Mouse (Mus musculus) intestine, postnatal 0 days (tissue): ENCODE results near the gene Samm50. TPM values are rescaled to one million over a fixed set of nuclear protein-coding genes. Genes with fewer than 3 reads are reported as not detected.

ENCODE experiments used
- ATAC-seq: fragments of 200-750 bp; cut with Nextera tagmentation; 2 replicates; pipeline ENCODE4 v1.8.0; 2017; ENCODE audit warnings: mild to moderate bottlenecking, moderate TSS enrichment, moderate library complexity
- H3K27ac ChIP-seq: fragments of 300-500 bp; sonication (generic); 2 replicates; pipeline ENCODE4 v1.5.1; 2014; ENCODE audit warnings: mild to moderate bottlenecking, low read depth, low read length, moderate library complexity
- H3K27me3 ChIP-seq: fragments of 300-500 bp; sonication (generic); replicated peaks from 2 replicates; pipeline ENCODE4 v1.6.1; 2014; ENCODE audit warnings: low read length, mixed read lengths; ENCODE audit not compliant: control insufficient read depth, insufficient read depth
- H3K36me3 ChIP-seq: fragments of 300-500 bp; sonication (generic); 2 replicates; pipeline ENCODE4 v1.6.1; 2014; ENCODE audit warnings: mild to moderate bottlenecking, moderate library complexity; ENCODE audit not compliant: control insufficient read depth, insufficient read depth
- H3K4me1 ChIP-seq: fragments of 300-500 bp; sonication (generic); replicated peaks from 2 replicates; pipeline ENCODE4 v1.6.1; 2014; ENCODE audit warnings: antibody characterized with exemption, low read length, mixed read lengths; ENCODE audit not compliant: control insufficient read depth, insufficient read depth
- H3K4me2 ChIP-seq: fragments of 300-500 bp; sonication (generic); replicated peaks from 2 replicates; pipeline ENCODE4 v1.6.1; 2014; ENCODE audit warnings: low read depth, mild to moderate bottlenecking, moderate library complexity
- H3K4me3 ChIP-seq: fragments of 300-500 bp; sonication (generic); 2 replicates; pipeline ENCODE4 v1.5.1; 2014; ENCODE audit warnings: low read depth, low read length
- H3K9ac ChIP-seq: fragments of 300-500 bp; sonication (generic); 2 replicates; pipeline ENCODE4 v1.6.1; 2014; ENCODE audit warnings: mild to moderate bottlenecking, low read depth, low read length
- H3K9me3 ChIP-seq: fragments of 300-500 bp; sonication (generic); 2 replicates; pipeline ENCODE4 v1.6.1; 2016; ENCODE audit warnings: mixed run types; ENCODE audit not compliant: control insufficient read depth
- CTCF ChIP-seq: sonication (generic); IDR thresholded peaks from 2 replicates; pipeline ENCODE4 v1.5.1; 2016; ENCODE audit warnings: low read depth, mild to moderate bottlenecking, control low read depth, antibody characterized with exemption, moderate library complexity
- WGBS: fragments of 180-500 bp; shearing (Covaris S2); extraction: QIAGEN DNeasy Blood & Tissue Kit; methylation state at CpG from one replicate; pipeline ENCODE4 v1.1.7; 2014; 5-methylcytosine and 5-hydroxymethylcytosine counted together
- polyA plus RNA-seq: library from polyadenylated mRNA; unstranded; fragments of >200 nt; fragmentation: Nextera tagmentation; extraction: Ambion mirVana; gene quantifications from 2 replicates; pipeline ENCODE4 v1.2.1, GENCODE M21; 2015

Samm50 gene
- polyA plus RNA-seq, 1 experiment from 2014 or later: 110 TPM

DNA sequence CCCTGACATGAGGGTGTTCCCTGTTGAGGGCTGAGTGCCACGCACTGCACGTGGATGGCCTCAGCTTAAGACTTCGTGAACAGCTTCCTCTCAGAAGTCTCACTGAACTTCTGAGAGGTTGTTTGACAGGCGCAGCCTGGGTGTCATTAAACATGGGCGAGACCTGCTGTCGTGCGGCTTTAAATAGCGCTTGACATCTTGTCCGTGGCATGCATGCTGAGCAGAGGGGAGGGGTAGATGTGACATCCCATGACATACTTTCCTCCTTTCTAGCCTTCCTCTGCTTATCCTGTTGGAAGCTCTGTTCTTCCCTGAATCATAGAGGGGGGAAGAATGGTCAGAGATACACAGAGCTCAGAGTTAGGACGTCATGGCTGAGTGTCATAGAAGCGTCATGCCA is 61.7 kb downstream of the Samm50 start:
- Histone ChIP-seq H3K9ac (no peak overlapping the region), H3K4me1 (no peaks in the 10 kb centered on the region; the same call in 1 of the 2 replicates), H3K27ac (no peak overlapping the region), H3K36me3 (no peaks in the 10 kb centered on the region), H3K4me3 (no peak overlapping the region), H3K27me3 (no peaks in the 10 kb centered on the region), H3K9me3 (no peaks in the 10 kb centered on the region), H3K4me2 (no peak overlapping the region)
- WGBS: 29% methylated on average over 11 of the region's 11 CpGs
- no peak for TF ChIP-seq CTCF
- no peak for ATAC-seq

DNA sequence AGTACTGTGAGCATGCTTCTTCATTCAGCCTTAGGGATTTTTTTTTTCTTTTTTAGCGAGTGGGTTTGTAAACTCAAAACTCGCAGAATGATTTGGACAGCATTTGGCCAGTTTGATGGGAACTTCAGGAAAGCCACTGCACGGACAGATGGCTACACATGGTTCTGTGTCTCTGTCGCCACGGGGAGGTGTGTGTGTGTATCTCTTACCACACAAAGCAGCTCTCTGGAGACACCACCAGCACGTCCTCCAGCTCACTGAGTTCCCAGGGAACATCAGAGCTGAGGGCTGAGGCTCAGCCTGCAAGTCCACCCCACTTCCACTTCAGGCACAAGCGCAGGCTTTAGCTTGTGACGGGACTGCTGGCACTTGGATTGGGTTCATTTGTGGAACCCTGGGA is 62.3 kb downstream of the Samm50 start:
- no peak for ATAC-seq
- no peak overlapping the region for H3K4me2 ChIP-seq
- H3K4me3 ChIP-seq: no peak overlapping the region
- no peaks in the 10 kb centered on the region for H3K27me3 ChIP-seq
- no peak overlapping the region for H3K9ac ChIP-seq
- no peaks in the 10 kb centered on the region for H3K9me3 ChIP-seq
- TF ChIP-seq CTCF: no peak
- no peak overlapping the region for H3K27ac ChIP-seq
- 62% methylated on average over 8 of the region's 8 CpGs for WGBS
- H3K36me3 ChIP-seq: no peaks in the 10 kb centered on the region
- no peaks in the 10 kb centered on the region; the same call in 1 of the 2 replicates for H3K4me1 ChIP-seq

- no peaks in the 10 kb centered on the region; the same call in 1 of the 2 replicates for H3K4me1 ChIP-seq
- H3K36me3 ChIP-seq: no peaks in the 10 kb centered on the region
- no peak overlapping the region for H3K27ac ChIP-seq
- WGBS: 70% methylated on average over 12 of the region's 12 CpGs
- no peaks in the 10 kb centered on the region for H3K9me3 ChIP-seq
- no peak overlapping the region for H3K4me3 ChIP-seq
- TF ChIP-seq CTCF: no peak
- no peak overlapping the region for H3K9ac ChIP-seq
- H3K27me3 ChIP-seq: no peaks in the 10 kb centered on the region
- no peak for ATAC-seq
- H3K4me2 ChIP-seq: no peak overlapping the region
These were observed 64.3 kb downstream of the Samm50 start for GRCm38 (mm10) chr15:84256254-84256850.

DNA sequence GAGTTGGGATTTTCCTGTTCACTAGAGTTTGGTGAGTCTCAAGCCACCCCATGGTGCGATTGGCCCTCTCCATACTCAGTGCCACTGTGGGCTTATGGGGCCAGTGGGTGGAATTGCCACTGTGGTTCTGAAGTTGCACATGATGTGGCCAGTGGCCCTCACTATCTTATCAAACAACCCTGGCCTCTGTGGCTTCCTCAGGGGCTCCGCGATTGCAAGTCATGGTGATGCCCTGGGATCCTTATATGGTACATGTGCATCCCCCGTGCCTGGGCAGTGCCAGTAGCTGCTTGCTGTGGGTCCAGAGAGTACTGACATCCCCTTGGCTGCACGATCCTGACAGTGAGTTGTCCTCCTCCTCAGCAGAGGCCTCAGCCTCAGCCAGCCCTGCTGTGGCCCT is 64.8 kb downstream of the Samm50 start:
- H3K9ac ChIP-seq: no peak overlapping the region
- H3K27ac ChIP-seq: no peak overlapping the region
- H3K9me3 ChIP-seq: no peaks in the 10 kb centered on the region
- H3K4me1 ChIP-seq: no peaks in the 10 kb centered on the region; the same call in 1 of the 2 replicates
- no peak for ATAC-seq
- no peaks in the 10 kb centered on the region for H3K36me3 ChIP-seq
- TF ChIP-seq CTCF: no peak
- H3K4me3 ChIP-seq: no peak overlapping the region
- 80% methylated on average over 5 of the region's 5 CpGs for WGBS
- no peak overlapping the region for H3K4me2 ChIP-seq
- no peaks in the 10 kb centered on the region for H3K27me3 ChIP-seq

- 82% methylated on average over 9 of the region's 9 CpGs for WGBS
- H3K4me2 ChIP-seq: no peak overlapping the region
- H3K9me3 ChIP-seq: no peaks in the 10 kb centered on the region
- H3K9ac ChIP-seq: no peak overlapping the region
- no peaks in the 10 kb centered on the region for H3K27me3 ChIP-seq
- H3K36me3 ChIP-seq: no peaks in the 10 kb centered on the region
- no peaks in the 10 kb centered on the region; the same call in 1 of the 2 replicates for H3K4me1 ChIP-seq
- no peak overlapping the region for H3K4me3 ChIP-seq
- no peak overlapping the region for H3K27ac ChIP-seq
- no peak for ATAC-seq
- no peak for TF ChIP-seq CTCF
These were observed 66.7 kb downstream of the Samm50 start for GRCm38 (mm10) chr15:84258602-84259355.

GRCm38 (mm10) chr15:84260123-84260822 is 68.2 kb downstream of the Samm50 start:
- no peak overlapping the region for H3K4me2 ChIP-seq
- ATAC-seq: no peak

More at GRCm38 (mm10) chr15:84260123-84260822, 68.2 kb downstream of the Samm50 start:
- H3K4me3 ChIP-seq: no peak overlapping the region
- no peaks in the 10 kb centered on the region for H3K9me3 ChIP-seq
- no peaks in the 10 kb centered on the region for H3K27me3 ChIP-seq
- H3K4me1 ChIP-seq: no peaks in the 10 kb centered on the region
- H3K36me3 ChIP-seq: no peaks in the 10 kb centered on the region
- 34% methylated on average over 22 of the region's 22 CpGs for WGBS
- H3K27ac ChIP-seq: no peak overlapping the region
- H3K9ac ChIP-seq: no peak overlapping the region
- TF ChIP-seq CTCF: peak; percentile 89
